Mouse (Mus musculus) embryonic fibroblast, embryonic 13.5 days (primary cell): ENCODE results near the gene Ttll11. TPM values are rescaled to one million over a fixed set of nuclear protein-coding genes. Genes with fewer than 3 reads are reported as not detected.

Experiments used
- H3K27ac ChIP-seq: 2 replicates; pipeline ENCODE4 v1.5.1; 2012; ENCODE audit warnings: low read length, control low read depth, inconsistent platforms; ENCODE audit not compliant: insufficient read depth
- H3K4me1 ChIP-seq: 2 replicates; pipeline ENCODE4 v1.6.1; 2011; ENCODE audit warnings: low read length; ENCODE audit not compliant: control insufficient read depth, insufficient read depth
- H3K4me3 ChIP-seq: 2 replicates; pipeline ENCODE4 v1.5.1; 2011; ENCODE audit warnings: mild to moderate bottlenecking, control low read depth, low read length; ENCODE audit not compliant: insufficient read depth
- CTCF ChIP-seq: IDR thresholded peaks from 2 replicates; pipeline ENCODE4 v1.5.1; 2011; ENCODE audit warnings: mild to moderate bottlenecking, control low read depth, low read length, moderate library complexity, borderline replicate concordance; ENCODE audit not compliant: insufficient read depth
- POLR2A ChIP-seq: IDR thresholded peaks from 2 replicates; pipeline ENCODE4 v1.6.1; 2011; ENCODE audit warnings: low read depth, mild to moderate bottlenecking, control low read depth, low read length, moderate library complexity
- polyA plus RNA-seq: library from polyadenylated mRNA; stranded (reverse); fragments of >200 nt; gene quantifications from 2 replicates; pipeline ENCODE4 v1.2.4, GENCODE M21; 2011; ENCODE audit warnings: low read depth; ENCODE audit not compliant: missing spikeins, insufficient read length

Ttll11 gene
- polyA plus RNA-seq, 1 experiment, result 4.6 TPM

DNA sequence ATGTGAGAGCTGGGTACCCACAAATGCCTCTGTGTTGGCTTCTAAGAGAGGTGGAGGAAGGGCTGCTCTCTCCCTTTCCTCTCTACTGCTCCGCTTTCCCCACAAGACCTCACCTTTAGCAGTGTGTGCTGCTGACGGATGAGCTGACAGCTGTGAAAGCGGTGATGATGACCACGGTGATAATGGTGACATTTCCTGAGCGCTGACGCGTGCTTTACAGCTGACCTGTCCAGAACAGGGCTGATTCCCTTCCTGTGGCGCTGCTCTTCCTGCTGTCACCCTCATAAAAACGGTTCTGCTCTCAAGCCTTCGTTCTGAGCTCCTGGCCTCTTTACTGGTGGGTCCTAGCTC is 119.3 kb downstream of the Ttll11 start:
- Histone ChIP-seq H3K4me3 (no peak overlapping the region), H3K27ac (no peak overlapping the region), H3K4me1 (no peaks in the 10 kb centered on the region)
- no peak for TF ChIP-seq CTCF
- TF ChIP-seq POLR2A, result no peak

DNA sequence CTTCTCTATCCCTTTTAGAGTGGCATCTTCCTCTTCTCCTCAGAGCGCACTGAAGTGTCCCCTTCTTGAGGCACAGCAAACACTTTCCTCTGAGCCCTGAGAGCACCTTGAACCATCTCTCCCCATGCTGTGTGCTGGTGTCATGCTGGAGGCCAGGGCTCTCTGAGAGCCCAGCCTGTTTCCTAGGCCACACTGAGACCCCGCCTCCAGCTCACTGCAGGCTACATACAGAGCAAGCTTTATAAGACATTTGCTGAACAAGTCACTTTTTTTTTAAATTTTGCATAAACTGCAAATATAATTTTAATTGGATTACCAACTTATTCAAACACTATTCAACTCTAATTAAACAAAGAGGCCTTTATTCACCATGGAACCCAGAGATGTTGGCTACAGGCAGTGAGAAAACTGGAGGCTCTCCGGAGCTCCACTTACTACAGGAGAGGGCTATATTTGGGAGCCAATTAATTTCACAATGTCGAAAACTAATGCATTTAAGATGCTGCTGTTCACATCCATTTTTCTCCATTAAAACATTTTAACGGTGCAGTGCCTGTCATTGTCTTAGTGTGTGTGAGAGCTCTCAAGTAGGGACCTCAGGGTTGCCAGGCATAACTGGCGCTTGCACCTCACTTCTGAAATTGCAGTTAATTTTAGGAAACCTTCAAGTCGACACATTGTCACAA is 119.9 kb downstream of the Ttll11 start:
- Histone ChIP-seq H3K4me1 (no peaks in the 10 kb centered on the region), H3K4me3 (no peak overlapping the region), H3K27ac (no peak overlapping the region)
- TF ChIP-seq POLR2A (no peak), CTCF (no peak)

DNA sequence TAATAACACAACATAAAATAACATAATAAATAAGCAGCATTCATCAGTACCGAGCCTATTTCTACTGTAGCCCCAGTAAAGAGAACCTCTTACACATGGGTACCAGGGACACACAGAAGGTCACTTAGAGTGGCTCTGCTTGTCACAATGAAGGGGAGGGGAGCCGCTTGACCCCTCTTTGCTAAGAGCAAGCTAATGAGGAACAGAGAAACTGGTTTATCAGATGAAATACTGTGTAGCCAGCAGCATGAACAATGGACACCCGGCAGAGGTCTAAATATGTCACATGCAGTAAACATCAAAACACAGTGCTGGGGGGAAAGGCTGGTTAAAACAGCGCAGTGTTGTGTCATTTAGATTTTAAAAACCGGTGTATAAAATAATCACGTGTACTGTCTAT is 121.4 kb downstream of the Ttll11 start:
- TF ChIP-seq CTCF (no peak), POLR2A (no peak)
- Histone ChIP-seq H3K27ac (no peak overlapping the region), H3K4me3 (no peak overlapping the region)

DNA sequence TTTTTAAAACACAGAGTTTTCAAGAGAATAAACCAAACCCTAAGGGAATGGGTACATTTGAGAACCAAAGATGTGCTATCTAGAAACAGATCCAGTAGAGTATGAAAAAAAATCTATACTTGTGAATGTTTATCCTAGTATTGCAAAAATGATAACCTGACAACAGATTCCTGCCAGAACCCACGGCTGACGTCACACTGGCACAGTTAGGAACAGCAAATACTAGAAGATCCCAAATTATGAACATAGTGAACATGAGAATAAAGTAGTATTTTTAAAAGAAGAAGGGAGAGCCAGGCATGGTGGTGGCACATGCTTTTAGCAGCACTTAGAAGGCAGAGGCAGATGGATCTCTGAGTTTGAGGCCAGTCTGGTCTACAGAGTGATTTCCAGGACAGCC is 122.8 kb downstream of the Ttll11 start:
- Histone ChIP-seq H3K27ac (no peak overlapping the region), H3K4me1 (no peaks in the 10 kb centered on the region), H3K4me3 (no peak overlapping the region)
- TF ChIP-seq CTCF (no peak), POLR2A (no peak)

More for the DNA sequence above, 121.4 kb downstream of the Ttll11 start:
- H3K4me1 ChIP-seq, result no peaks in the 10 kb centered on the region

DNA sequence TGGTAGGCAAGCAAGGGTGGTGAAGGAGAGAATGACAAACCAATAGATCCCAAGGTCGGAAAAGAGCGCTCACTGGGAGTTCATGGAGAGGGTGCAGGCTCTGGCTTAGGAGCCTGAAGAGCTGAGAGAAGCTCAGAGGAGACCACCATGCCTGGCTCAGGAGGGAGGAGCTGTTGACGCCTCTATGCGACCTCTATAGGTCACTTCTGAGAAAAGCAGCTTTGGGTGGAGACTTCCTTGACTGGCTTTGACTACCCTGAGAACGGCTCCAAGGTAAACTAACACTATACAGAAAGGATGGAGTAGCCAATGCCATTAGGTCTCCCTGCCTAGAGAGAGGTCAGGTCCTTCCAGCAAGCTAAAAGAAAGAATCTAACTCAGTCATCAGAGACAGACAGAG is 124.8 kb downstream of the Ttll11 start:
- Histone ChIP-seq H3K4me1 (no peaks in the 10 kb centered on the region), H3K4me3 (no peak overlapping the region), H3K27ac (no peak overlapping the region)
- no peak for TF ChIP-seq CTCF
- TF ChIP-seq POLR2A, result no peak

DNA sequence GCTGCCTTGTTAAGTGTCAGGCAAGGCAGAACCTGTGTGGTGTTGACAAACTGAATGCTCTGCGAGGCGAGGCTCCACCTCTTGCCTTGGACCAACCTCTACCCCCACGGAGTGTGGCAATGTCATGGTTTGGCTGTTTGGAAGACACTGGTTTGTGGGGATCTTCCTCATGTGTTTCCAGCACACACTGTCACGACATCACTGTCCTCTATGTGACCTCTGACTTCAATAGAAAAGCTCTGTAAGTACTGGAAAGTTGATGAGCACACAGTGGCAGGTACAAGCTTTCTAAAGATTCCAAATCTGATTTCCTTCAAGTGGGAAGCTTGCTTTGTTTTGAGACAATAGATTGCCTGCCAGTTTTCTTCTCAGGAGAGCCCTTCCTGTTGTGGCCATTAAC is 126.7 kb downstream of the Ttll11 start:
- H3K4me3 ChIP-seq, result no peak overlapping the region
- H3K27ac ChIP-seq, result no peak overlapping the region
- TF ChIP-seq CTCF, result no peak
- no peak for TF ChIP-seq POLR2A
- no peaks in the 10 kb centered on the region for H3K4me1 ChIP-seq

DNA sequence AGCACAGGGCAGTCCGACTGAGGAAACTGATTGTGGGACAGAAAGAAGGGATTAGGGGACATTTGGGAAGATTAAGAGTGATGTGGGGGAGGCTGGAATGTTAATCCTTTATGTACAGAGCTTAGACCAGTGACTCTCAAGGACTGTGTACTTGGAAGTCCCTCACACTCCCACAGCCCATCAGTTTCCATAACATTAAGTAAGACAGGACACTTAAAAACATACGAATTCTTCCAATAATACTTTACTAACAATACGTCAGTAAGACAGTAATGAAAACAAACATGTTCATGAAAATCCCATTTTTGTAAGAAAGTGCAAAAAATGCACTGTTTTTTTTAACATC is 127.6 kb downstream of the Ttll11 start:
- TF ChIP-seq POLR2A, result no peak
- no peak for TF ChIP-seq CTCF
- H3K27ac ChIP-seq, result no peak overlapping the region
- H3K4me1 ChIP-seq, result no peaks in the 10 kb centered on the region
- H3K4me3 ChIP-seq, result no peak overlapping the region

DNA sequence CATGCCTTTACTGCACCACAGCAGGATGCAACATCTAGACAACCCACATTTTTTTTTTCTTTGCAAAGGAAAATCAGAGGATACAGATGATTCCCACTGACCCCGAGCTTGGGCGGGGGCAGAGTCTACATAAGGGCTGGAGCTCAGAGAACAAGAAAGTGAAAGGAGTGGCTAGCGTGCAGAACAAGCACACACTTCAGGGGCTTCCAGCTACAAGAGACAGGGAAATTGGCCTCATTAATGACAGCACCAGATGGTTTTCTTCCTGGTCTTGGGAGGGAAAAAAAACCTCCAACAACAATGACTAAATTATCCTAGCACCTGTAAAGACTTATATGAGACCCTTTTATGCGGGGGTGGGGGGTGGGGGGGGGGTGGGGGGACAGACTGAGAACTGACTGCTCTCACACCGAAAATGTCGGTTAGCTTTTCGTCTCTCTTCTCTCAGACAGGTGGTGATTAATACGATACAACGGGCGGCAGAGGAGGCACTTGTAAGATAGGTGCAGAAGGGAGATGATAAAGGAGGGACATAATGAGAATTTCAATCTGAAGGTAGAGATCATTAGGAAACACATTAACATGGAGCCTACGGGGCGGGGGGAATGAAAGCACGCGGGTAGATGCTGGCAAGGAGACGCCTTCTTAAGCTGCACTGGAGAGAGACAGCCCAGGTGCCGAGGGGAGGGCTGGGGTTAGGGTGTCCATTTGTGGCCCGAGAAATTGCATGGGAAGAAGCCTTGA is 128.1 kb downstream of the Ttll11 start:
- H3K4me3 ChIP-seq, result no peak overlapping the region
- TF ChIP-seq POLR2A (no peak), CTCF (no peak)
- H3K27ac ChIP-seq, result no peak overlapping the region
- no peaks in the 10 kb centered on the region for H3K4me1 ChIP-seq

DNA sequence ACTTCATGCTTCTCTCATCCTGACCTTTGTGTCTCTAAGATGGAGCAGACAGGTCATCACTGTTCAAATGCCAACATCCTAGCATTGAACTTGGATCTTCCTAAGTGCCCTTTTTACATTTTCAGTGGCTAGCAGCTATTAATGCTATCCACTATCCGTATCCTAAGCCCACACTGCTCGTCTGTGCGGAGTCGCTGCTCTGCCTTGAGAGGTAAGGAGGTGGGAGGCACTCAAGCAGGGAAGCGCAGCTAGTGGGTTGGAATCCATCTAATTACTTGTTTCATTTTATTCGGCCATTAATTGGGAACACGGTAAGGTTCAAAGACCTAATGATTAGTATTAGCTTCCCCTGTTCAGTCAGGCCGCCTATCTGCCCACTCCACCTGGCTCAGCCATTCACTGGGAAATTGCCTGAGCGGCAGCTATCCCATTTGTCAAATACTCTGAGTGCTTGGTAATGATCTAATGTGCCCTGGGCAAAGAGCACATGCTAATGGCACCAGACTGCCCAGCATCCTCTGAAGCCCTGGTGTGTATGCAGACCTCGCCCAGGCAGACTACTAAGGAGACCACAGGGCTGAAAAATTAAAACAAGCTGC is 130.0 kb downstream of the Ttll11 start:
- TF ChIP-seq POLR2A (no peak), CTCF (no peak)
- no peak overlapping the region for H3K27ac ChIP-seq
- no peaks in the 10 kb centered on the region for H3K4me1 ChIP-seq
- H3K4me3 ChIP-seq, result no peak overlapping the region

DNA sequence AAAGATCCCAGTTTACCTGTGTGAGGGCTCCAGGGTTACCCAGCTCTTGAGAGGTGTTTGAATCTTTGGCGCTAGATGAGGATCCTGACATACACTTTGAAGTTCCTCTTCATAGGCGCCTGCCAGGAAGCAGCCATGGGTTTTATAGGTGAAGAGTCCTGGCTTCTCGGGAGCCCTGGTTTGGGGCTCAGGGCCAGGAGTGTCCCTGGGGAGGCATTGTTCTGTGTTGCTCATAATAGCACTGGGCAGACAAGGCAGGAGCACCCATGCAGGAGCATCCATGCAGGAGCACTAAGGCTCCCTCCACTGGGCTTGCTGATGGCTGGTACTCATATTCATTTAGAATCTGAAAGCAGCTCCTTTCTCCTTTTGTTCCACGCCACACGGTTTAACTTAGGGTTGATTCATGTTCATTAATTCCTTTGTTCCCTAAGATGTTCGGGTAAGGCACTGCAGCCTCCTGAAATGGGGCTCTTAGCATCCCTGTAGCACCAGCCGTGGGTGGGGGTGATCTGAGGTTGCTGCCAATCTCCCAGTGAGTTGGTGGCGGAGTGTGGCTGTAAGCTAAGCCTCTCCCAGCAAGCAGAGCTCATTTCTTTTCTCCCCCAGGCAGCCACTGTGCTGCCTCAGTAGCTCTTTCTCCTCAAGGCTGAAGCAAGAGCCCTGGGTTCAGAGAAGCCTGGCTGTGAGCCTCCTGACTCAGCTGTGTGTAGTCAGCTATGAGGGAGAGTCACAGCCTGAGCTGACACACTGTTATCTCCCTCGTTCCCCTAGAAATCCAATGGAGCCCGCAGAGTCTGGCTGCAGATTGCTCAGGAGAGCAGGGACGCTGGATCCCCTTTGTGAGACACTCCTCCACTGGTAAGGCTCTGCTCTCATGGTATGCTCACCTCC is 133.9 kb downstream of the Ttll11 start:
- Histone ChIP-seq H3K27ac (no peak overlapping the region), H3K4me3 (no peak overlapping the region), H3K4me1 (0 out of 2 replicates have a peak, but pooled peaks cover 2% of the 10 kb centered on the region)
- TF ChIP-seq CTCF, result no peak
